Mouse (Mus musculus) forebrain, embryonic 10.5 days (tissue): ENCODE data around the gene Zcchc8. TPM values are rescaled to one million over a fixed set of nuclear protein-coding genes. Genes with fewer than 3 reads are reported as not detected.

Experiments used
- DNase-seq: peaks from one replicate; pipeline ENCODE4 v3.0.0-alpha.2; 2017; ENCODE audit warnings: low spot score; ENCODE audit errors: extremely low spot score
- H3K27ac ChIP-seq: fragments of 300-500 bp; sonication (generic); 2 replicates; pipeline ENCODE4 v1.5.1; 2016; ENCODE audit warnings: mild to moderate bottlenecking
- H3K27me3 ChIP-seq: fragments of 300-500 bp; sonication (generic); 2 replicates; pipeline ENCODE4 v1.6.1; 2016; ENCODE audit warnings: mild to moderate bottlenecking; ENCODE audit not compliant: poor library complexity, severe bottlenecking
- H3K36me3 ChIP-seq: fragments of 300-500 bp; sonication (generic); replicated peaks from 2 replicates; pipeline ENCODE4 v1.6.1; 2016; ENCODE audit warnings: mild to moderate bottlenecking, moderate library complexity
- H3K4me1 ChIP-seq: fragments of 300-500 bp; sonication (generic); 2 replicates; pipeline ENCODE4 v1.6.1; 2016
- H3K4me3 ChIP-seq: fragments of 300-500 bp; sonication (generic); 2 replicates; pipeline ENCODE4 v1.5.1; 2016; ENCODE audit warnings: mild to moderate bottlenecking, moderate library complexity
- H3K9me3 ChIP-seq: fragments of 300-500 bp; sonication (generic); 2 replicates; pipeline ENCODE4 v1.6.1; 2016; ENCODE audit warnings: mild to moderate bottlenecking, moderate library complexity
- WGBS: fragments of 180-500 bp; shearing (Covaris S2); methylation state at CpG from one replicate; pipeline ENCODE4 v1.1.7; 2016; 5-methylcytosine and 5-hydroxymethylcytosine counted together
- polyA plus RNA-seq: library from polyadenylated mRNA; unstranded; fragments of >200 nt; fragmentation: Nextera tagmentation; extraction: Ambion mirVana; gene quantifications from 2 replicates; pipeline ENCODE4 v1.2.1, GENCODE M21; 2016

The Zcchc8 gene
- polyA plus RNA-seq, 1 experiment from 2014 or later, result 90.6 TPM

GRCm38 (mm10) chr5:123679106-123679505, 41.8 kb downstream of the Zcchc8 start:
- Histone ChIP-seq H3K4me3 (no peak overlapping the region), H3K27ac (no peak overlapping the region), H3K9me3 (no peaks in the 10 kb centered on the region), H3K4me1 (peaks cover 31% of the 10 kb centered on the region), H3K27me3 (no peaks in the 10 kb centered on the region), H3K36me3 (peaks cover 17% of the 10 kb centered on the region)
- DNase-seq, result no peak
- 89% methylated on average over 3 of the region's 3 CpGs for WGBS

- Histone ChIP-seq H3K4me3 (no peak overlapping the region), H3K27ac (no peak overlapping the region), H3K36me3 (peaks cover 23% of the 10 kb centered on the region), H3K27me3 (no peaks in the 10 kb centered on the region), H3K9me3 (no peaks in the 10 kb centered on the region), H3K4me1 (peaks cover 35% of the 10 kb centered on the region)
- WGBS, result 95% methylated on average over 9 of the region's 9 CpGs
- no peak for DNase-seq
Measured at GRCm38 (mm10) chr5:123675717-123676116, 45.2 kb downstream of the Zcchc8 start.

- no peak for DNase-seq
- peaks cover 40% of the 10 kb centered on the region for H3K4me1 ChIP-seq
- H3K4me3 ChIP-seq, result no peak overlapping the region
- H3K36me3 ChIP-seq, result peaks cover 23% of the 10 kb centered on the region
- H3K9me3 ChIP-seq, result no peaks in the 10 kb centered on the region
- H3K27ac ChIP-seq, result no peak overlapping the region
- WGBS, result 74% methylated on average over 3 of the region's 3 CpGs
- H3K27me3 ChIP-seq, result no peaks in the 10 kb centered on the region
Measured at GRCm38 (mm10) chr5:123675221-123675620, 45.7 kb downstream of the Zcchc8 start.

- Histone ChIP-seq H3K27ac (no peak overlapping the region), H3K27me3 (no peaks in the 10 kb centered on the region), H3K36me3 (peaks cover 9% of the 10 kb centered on the region), H3K9me3 (no peaks in the 10 kb centered on the region), H3K4me3 (no peak overlapping the region), H3K4me1 (peaks cover 39% of the 10 kb centered on the region)
- no peak for DNase-seq
- 66% methylated on average over 3 of the region's 3 CpGs for WGBS
Measured at GRCm38 (mm10) chr5:123671473-123671820, 49.5 kb downstream of the Zcchc8 start.

GRCm38 (mm10) chr5:123670800-123671472, 50.0 kb downstream of the Zcchc8 start:
- Histone ChIP-seq H3K4me1 (peaks cover 39% of the 10 kb centered on the region), H3K27ac (peak overlapping the region; percentile 51; the same call in 1 of the 2 replicates), H3K4me3 (no peak overlapping the region), H3K27me3 (no peaks in the 10 kb centered on the region), H3K9me3 (no peaks in the 10 kb centered on the region), H3K36me3 (peaks cover 6% of the 10 kb centered on the region; the same call in 1 of the 2 replicates)
- 47% methylated on average over 14 of the region's 14 CpGs for WGBS
- DNase-seq, result no peak

- Histone ChIP-seq H3K27ac (peak overlapping the region; percentile 51; the same call in 1 of the 2 replicates), H3K27me3 (no peaks in the 10 kb centered on the region), H3K36me3 (peaks cover 6% of the 10 kb centered on the region; the same call in 1 of the 2 replicates), H3K4me3 (no peak overlapping the region), H3K4me1 (peaks cover 39% of the 10 kb centered on the region), H3K9me3 (no peaks in the 10 kb centered on the region)
- WGBS, result 74% methylated on average over 9 of the region's 9 CpGs
- DNase-seq, result no peak
Measured at GRCm38 (mm10) chr5:123669991-123670799, 50.7 kb downstream of the Zcchc8 start.

- 94% methylated on average over 12 of the region's 12 CpGs for WGBS
- no peaks in the 10 kb centered on the region for H3K36me3 ChIP-seq
- H3K9me3 ChIP-seq, result no peaks in the 10 kb centered on the region
- DNase-seq, result no peak
- H3K27ac ChIP-seq, result no peak overlapping the region
- no peaks in the 10 kb centered on the region for H3K27me3 ChIP-seq
- H3K4me3 ChIP-seq, result no peak overlapping the region
- H3K4me1 ChIP-seq, result peaks cover 28% of the 10 kb centered on the region
Measured at GRCm38 (mm10) chr5:123667915-123668314, 53.0 kb downstream of the Zcchc8 start.

GRCm38 (mm10) chr5:123665956-123666355, 54.9 kb downstream of the Zcchc8 start:
- Histone ChIP-seq H3K4me1 (peaks cover 12% of the 10 kb centered on the region), H3K27ac (no peak overlapping the region), H3K36me3 (no peaks in the 10 kb centered on the region), H3K4me3 (no peak overlapping the region), H3K27me3 (no peaks in the 10 kb centered on the region), H3K9me3 (no peaks in the 10 kb centered on the region)
- WGBS, result 93% methylated on average over 7 of the region's 7 CpGs
- no peak for DNase-seq

- 89% methylated on average over 7 of the region's 7 CpGs for WGBS
- no peak overlapping the region for H3K4me3 ChIP-seq
- peaks cover 5% of the 10 kb centered on the region; the same call in 1 of the 2 replicates for H3K4me1 ChIP-seq
- H3K36me3 ChIP-seq, result no peaks in the 10 kb centered on the region
- no peaks in the 10 kb centered on the region for H3K27me3 ChIP-seq
- no peaks in the 10 kb centered on the region for H3K9me3 ChIP-seq
- no peak for DNase-seq
- H3K27ac ChIP-seq, result no peak overlapping the region
Measured at GRCm38 (mm10) chr5:123664329-123664728, 56.6 kb downstream of the Zcchc8 start.

GRCm38 (mm10) chr5:123662059-123662458, 58.8 kb downstream of the Zcchc8 start:
- H3K4me1 ChIP-seq, result peaks cover 8% of the 10 kb centered on the region; the same call in 1 of the 2 replicates
- no peaks in the 10 kb centered on the region for H3K27me3 ChIP-seq

GRCm38 (mm10) chr5:123661602-123662001, 59.3 kb downstream of the Zcchc8 start:
- Histone ChIP-seq H3K36me3 (no peaks in the 10 kb centered on the region), H3K27me3 (no peaks in the 10 kb centered on the region), H3K4me1 (peaks cover 8% of the 10 kb centered on the region; the same call in 1 of the 2 replicates), H3K27ac (peak overlapping the region; percentile 20; the same call in 1 of the 2 replicates), H3K4me3 (no peak overlapping the region), H3K9me3 (no peaks in the 10 kb centered on the region)
- WGBS, result 93% methylated on average over 3 of the region's 3 CpGs
- DNase-seq, result no peak

More at GRCm38 (mm10) chr5:123662059-123662458, 58.8 kb downstream of the Zcchc8 start:
- no peak overlapping the region for H3K27ac ChIP-seq
- 76% methylated on average over 9 of the region's 9 CpGs for WGBS
- H3K36me3 ChIP-seq, result no peaks in the 10 kb centered on the region
- no peak for DNase-seq
- H3K4me3 ChIP-seq, result no peak overlapping the region
- no peaks in the 10 kb centered on the region for H3K9me3 ChIP-seq

- no peak overlapping the region for H3K4me3 ChIP-seq
- H3K9me3 ChIP-seq, result no peaks in the 10 kb centered on the region
- peaks cover 31% of the 10 kb centered on the region for H3K36me3 ChIP-seq
- H3K4me1 ChIP-seq, result peaks cover 11% of the 10 kb centered on the region
- H3K27ac ChIP-seq, result no peak overlapping the region
- no peaks in the 10 kb centered on the region for H3K27me3 ChIP-seq
- 84% methylated on average over 7 of the region's 7 CpGs for whole genome bisulfite sequencing
- DNase-seq, result no peak
Measured at GRCm38 (mm10) chr5:123657651-123658050, 63.2 kb downstream of the Zcchc8 start.

- Histone ChIP-seq H3K4me1 (peaks cover 11% of the 10 kb centered on the region), H3K36me3 (peaks cover 55% of the 10 kb centered on the region), H3K27ac (no peak overlapping the region), H3K9me3 (no peaks in the 10 kb centered on the region), H3K27me3 (no peaks in the 10 kb centered on the region), H3K4me3 (no peak overlapping the region)
- WGBS, result 43% methylated on average over 5 of the region's 5 CpGs
- no peak for DNase-seq
Measured at GRCm38 (mm10) chr5:123654937-123655336, 66.0 kb downstream of the Zcchc8 start.
